In the genomic region with DNA sequence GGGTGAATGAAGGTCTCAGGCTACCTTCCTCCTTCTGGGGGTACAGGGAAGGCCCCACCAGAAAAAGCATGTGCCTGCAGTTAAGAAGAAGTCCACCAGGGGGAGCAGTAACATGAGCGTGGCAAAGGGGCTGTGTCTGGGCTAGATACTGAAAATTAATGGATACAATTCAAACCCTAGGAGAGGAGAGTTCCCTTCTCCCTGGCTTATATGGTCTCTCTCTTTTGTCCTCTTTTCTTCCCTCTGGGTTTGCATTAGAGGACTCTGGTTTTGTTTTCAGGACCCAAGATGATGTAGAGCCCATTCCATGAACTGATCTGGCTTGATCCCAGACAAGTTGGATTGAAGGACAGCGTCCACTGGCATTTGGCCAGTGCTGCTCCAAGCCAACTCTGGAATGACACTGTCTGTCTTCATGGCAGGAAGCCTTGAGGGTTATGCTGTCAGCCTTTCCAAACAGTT, we compare ENCODE assay signal across 8 mouse cellular contexts.
DNase-seq lines count a peak whose midpoint lies in the region; ATAC-seq and TF ChIP-seq lines count a peak whose summit lies in the region.

No protein-coding gene starts in this region.

- no peak overlapping the region for H3K27ac ChIP-seq in lung, postnatal 0 days (ENCODE audit: low read length)

- H3K4me3 ChIP-seq in lung, postnatal 0 days (ENCODE audit: low read depth, low read length), result no peak overlapping the region

- H3K9ac ChIP-seq in lung, postnatal 0 days (replicated peaks; ENCODE audit: low read depth), result no peak overlapping the region

- no peaks in the 10 kb centered on the region; the same call in 1 of the 2 replicates for H3K4me1 ChIP-seq in lung, postnatal 0 days (ENCODE audit: insufficient read depth, low read depth, low read length)

- peak; percentile 47 for ATAC-seq in lung, postnatal 0 days

- H3K4me2 ChIP-seq in lung, postnatal 0 days (replicated peaks; ENCODE audit: low read depth, low read length), result no peak overlapping the region

- TF ChIP-seq EP300 in lung, postnatal 0 days (IDR thresholded peaks at IDR 0.05), result no peak

- WGBS in lung, postnatal 0 days, result 18% methylated on average over 2 of the region's 2 CpGs

- peak; percentile 79 to 81 for DNase-seq in B cell, adult 2 months
- peak; percentile 62 for DNase-seq in T-cell, adult 2 months (ENCODE audit: low spot score)
- DNase-seq in cerebellum, postnatal 25 days, result peak; percentile 75 to 86
- peak; percentile 24 for DNase-seq in gastrocnemius, postnatal 25 days
- peak; percentile 28 to 75 for DNase-seq in kidney, postnatal 36 days
- peak; percentile 77 for DNase-seq in lung, postnatal 0 days (ENCODE audit: low spot score)
- peak; percentile 16 for DNase-seq in retina, postnatal 7 days (ENCODE audit: low read depth, low spot score)
- DNase-seq in urinary bladder, postnatal 14 days (ENCODE audit: low spot score), result peak; percentile 68

- no peaks in the 10 kb centered on the region for H3K27me3 ChIP-seq in lung, postnatal 0 days (replicated peaks; ENCODE audit: insufficient read depth, low read length)

- no peaks in the 10 kb centered on the region for H3K9me3 ChIP-seq in lung, postnatal 0 days (ENCODE audit: low read length)

- peak; percentile 88 for TF ChIP-seq CTCF in lung, postnatal 0 days (IDR thresholded peaks at IDR 0.05)

- no peaks in the 10 kb centered on the region for H3K36me3 ChIP-seq in lung, postnatal 0 days (ENCODE audit: insufficient read depth, low read length)

Comparison
In these comparisons a context has a peak if more than half of its experiments do, and no peak if none do; other contexts are left out.
1. DNase-seq: peak in every context shown above with its lines; median percentile 80 in cerebellum, postnatal 25 days; 80 in B cell, adult 2 months; 77 in lung, postnatal 0 days; 68 in urinary bladder, postnatal 14 days; 62 in T-cell, adult 2 months; 52 in kidney, postnatal 36 days; 24 in gastrocnemius, postnatal 25 days; 16 in retina, postnatal 7 days.